Mouse (Mus musculus) urinary bladder, postnatal 4 days (tissue): ENCODE data around the gene Fstl3.
"Not testable (repeated sequence)": the region's sequence is repeated elsewhere in the genome, so short reads cannot be mapped to it uniquely, and the experiment has no call there.

Experiments used
- DNase-seq, 2 experiments: peaks; one replicate each; pipeline ENCODE4 v3.0.0; 2021 to 2022; ENCODE audit warnings: low spot score in 2 of 2

Fstl3 gene

GRCm38 (mm10) chr10:79777103-79777531 is at the start of gene Fstl3:
Gene Fstl3, plus strand, starts transcription at chr10:79777272.
- DNase-seq: no peak

GRCm38 (mm10) chr10:79728323-79729249 is 48.5 kb upstream of the Fstl3 start:
- DNase-seq: no peak

GRCm38 (mm10) chr10:79729357-79729965 is 47.6 kb upstream of the Fstl3 start:
- no peak for DNase-seq

- no peak for DNase-seq
These were observed 44.6 kb upstream of the Fstl3 start for GRCm38 (mm10) chr10:79732500-79732899.

- no peak for DNase-seq
These were observed 43.2 kb upstream of the Fstl3 start for GRCm38 (mm10) chr10:79733847-79734246.

- DNase-seq: no peak
These were observed 41.7 kb upstream of the Fstl3 start for GRCm38 (mm10) chr10:79735361-79735760.

- DNase-seq: no peak
These were observed 40.4 kb upstream of the Fstl3 start for GRCm38 (mm10) chr10:79736706-79737105.

- DNase-seq: no peak
These were observed 38.8 kb upstream of the Fstl3 start for GRCm38 (mm10) chr10:79738259-79738658.

- DNase-seq: no peak
These were observed 37.8 kb upstream of the Fstl3 start for GRCm38 (mm10) chr10:79739234-79739633.

GRCm38 (mm10) chr10:79740863-79741262 is 36.2 kb upstream of the Fstl3 start:
- DNase-seq: no peak

- DNase-seq: no peak
These were observed 33.9 kb upstream of the Fstl3 start for GRCm38 (mm10) chr10:79743161-79743560.

- DNase-seq: no peak
These were observed 33.3 kb upstream of the Fstl3 start for GRCm38 (mm10) chr10:79743650-79744365.

GRCm38 (mm10) chr10:79745411-79745810 is 31.7 kb upstream of the Fstl3 start:
- DNase-seq: no peak

GRCm38 (mm10) chr10:79745898-79746773 is 30.9 kb upstream of the Fstl3 start, which contains the start of gene Polrmt:
Gene Polrmt, minus strand, starts transcription at chr10:79746581.
- DNase-seq: peak; percentile 94

- no peak for DNase-seq
These were observed 30.3 kb upstream of the Fstl3 start for GRCm38 (mm10) chr10:79746774-79747151.

- DNase-seq: no peak
These were observed 28.6 kb upstream of the Fstl3 start for GRCm38 (mm10) chr10:79748496-79748895.

GRCm38 (mm10) chr10:79754856-79755516 is 22.1 kb upstream of the Fstl3 start, which contains the start of gene Fgf22:
Gene Fgf22, plus strand, starts transcription at chr10:79755076.
- peak in 1 of 2 experiments; percentile 61 for DNase-seq

GRCm38 (mm10) chr10:79755854-79756253 is 21.2 kb upstream of the Fstl3 start:
- no peak for DNase-seq

GRCm38 (mm10) chr10:79756660-79757059 is 20.4 kb upstream of the Fstl3 start:
- no peak for DNase-seq

GRCm38 (mm10) chr10:79759675-79760074 is 17.4 kb upstream of the Fstl3 start:
- not testable (repeated sequence) for DNase-seq
